Mouse (Mus musculus): ENCODE measurements around the gene Mndal. TPM values are rescaled to one million over a fixed set of nuclear protein-coding genes. Genes with fewer than 3 reads are reported as not detected.
"Not testable (repeated sequence)": the region's sequence is repeated elsewhere in the genome, so short reads cannot be mapped to it uniquely, and the experiment has no call there.

Gene Mndal
- polyA plus RNA-seq, 1 experiment from 2014 or later: 1.1 TPM

DNA sequence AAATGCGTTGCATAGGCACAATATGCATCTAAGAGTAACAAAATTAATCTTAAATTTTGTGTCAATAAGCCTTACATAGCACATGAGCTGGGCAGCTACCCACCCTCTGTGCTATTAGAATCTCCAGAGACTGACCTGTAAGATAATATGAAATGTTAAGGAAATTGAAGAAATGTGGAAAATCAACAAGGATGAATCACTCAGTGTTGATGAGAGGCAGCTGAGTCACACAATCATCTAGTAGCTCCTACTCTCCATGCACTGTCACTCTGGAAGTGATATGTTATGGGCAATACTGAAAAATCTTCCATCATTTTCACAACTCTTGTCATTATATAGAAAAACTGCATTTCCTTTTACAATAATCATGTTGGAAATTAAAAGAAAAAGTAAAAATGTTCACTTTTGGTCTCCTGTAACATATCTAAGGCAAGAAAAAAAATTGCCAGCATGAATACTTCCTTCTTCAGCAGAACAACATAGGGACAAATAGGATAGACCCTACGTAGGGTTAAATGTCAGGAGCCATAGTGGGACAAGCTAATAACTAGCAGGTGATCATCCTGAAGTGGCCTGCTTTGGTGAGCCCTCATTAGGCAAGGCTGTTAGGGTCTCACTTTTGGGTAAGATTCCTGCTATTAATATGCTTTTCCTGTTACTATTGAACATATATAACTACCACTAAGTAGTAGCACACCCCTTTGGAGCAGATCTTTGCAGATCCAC lies 12.9 kb upstream of the Mndal start:
- ATAC-seq: no peak
- Histone ChIP-seq H3K4me1 (ENCODE audit: control insufficient read depth, insufficient read depth, low read length) (no peaks in the 10 kb centered on the region), H3K36me3 (ENCODE audit: control insufficient read depth, insufficient read depth, low read length) (no peaks in the 10 kb centered on the region), H3K9ac (ENCODE audit: low read depth, low read length) (no peak overlapping the region), H3K4me3 (ENCODE audit: low read depth, low read length) (no peak overlapping the region), H3K9me3 (replicated peaks; ENCODE audit: control insufficient read depth, low read length, poor library complexity, severe bottlenecking) (no peaks in the 10 kb centered on the region), H3K27me3 (ENCODE audit: control insufficient read depth, insufficient read depth, low read depth, low read length) (no peaks in the 10 kb centered on the region), H3K27ac (ENCODE audit: low read length) (no peak overlapping the region), H3K4me2 (ENCODE audit: low read length) (no peak overlapping the region)
- WGBS: 95% methylated on average over 2 of the region's 2 CpGs

DNA sequence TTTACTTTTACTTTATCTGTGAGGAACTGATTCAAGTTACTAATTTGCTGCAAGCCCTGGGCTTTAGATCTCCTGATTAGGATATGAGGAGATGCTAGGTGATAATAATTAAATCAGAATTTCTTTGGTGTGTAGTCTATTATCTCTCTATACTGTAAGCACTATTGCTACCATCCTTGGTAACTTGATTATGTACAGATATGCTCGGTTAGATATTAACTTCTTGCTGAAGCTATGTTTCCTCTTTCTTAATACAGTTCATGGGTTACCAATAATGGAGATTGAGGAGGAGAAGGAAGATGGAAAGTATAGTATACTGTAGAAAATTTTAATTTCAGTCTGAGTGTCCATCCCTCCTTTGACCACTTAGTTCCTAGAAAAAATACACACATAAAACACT lies 11.3 kb upstream of the Mndal start:
- 89% methylated on average over 1 of the region's 1 CpGs for WGBS
- no peak overlapping the region for H3K4me3 ChIP-seq (ENCODE audit: low read depth, low read length)
- no peak for ATAC-seq
- no peak overlapping the region for H3K9ac ChIP-seq (ENCODE audit: low read depth, low read length)
- H3K36me3 ChIP-seq (ENCODE audit: control insufficient read depth, insufficient read depth, low read length): no peaks in the 10 kb centered on the region
- no peaks in the 10 kb centered on the region for H3K4me1 ChIP-seq (ENCODE audit: control insufficient read depth, insufficient read depth, low read length)
- H3K27me3 ChIP-seq (ENCODE audit: control insufficient read depth, insufficient read depth, low read depth, low read length): no peaks in the 10 kb centered on the region
- no peak overlapping the region for H3K4me2 ChIP-seq (ENCODE audit: low read length)
- H3K9me3 ChIP-seq (replicated peaks; ENCODE audit: control insufficient read depth, low read length, poor library complexity, severe bottlenecking): no peaks in the 10 kb centered on the region
- H3K27ac ChIP-seq (ENCODE audit: low read length): no peak overlapping the region

DNA sequence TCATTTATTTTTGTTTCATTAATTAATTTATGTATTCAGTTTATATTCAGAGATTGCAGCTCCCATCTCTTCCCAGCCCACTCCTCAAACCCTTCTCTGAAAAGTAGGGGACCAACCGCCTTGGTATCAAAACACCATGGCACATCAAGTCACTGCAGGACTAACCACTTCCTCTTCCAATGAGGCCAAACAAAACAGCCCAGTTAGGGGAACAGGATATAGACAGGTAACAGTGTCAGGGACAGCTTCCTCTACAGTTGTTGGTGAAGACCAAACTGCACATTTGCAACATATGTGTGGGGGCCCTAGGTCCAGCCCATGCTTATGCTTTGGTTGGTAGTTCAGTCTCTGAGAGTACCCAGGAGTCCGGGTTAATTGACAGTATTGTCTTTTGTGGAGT lies 6.8 kb upstream of the Mndal start:
- not testable (repeated sequence) for H3K36me3 ChIP-seq (ENCODE audit: control insufficient read depth, insufficient read depth, low read length); H3K27me3 ChIP-seq (ENCODE audit: control insufficient read depth, insufficient read depth, low read depth, low read length); H3K9ac ChIP-seq (ENCODE audit: low read depth, low read length); ATAC-seq; H3K4me3 ChIP-seq (ENCODE audit: low read depth, low read length); H3K9me3 ChIP-seq (replicated peaks; ENCODE audit: control insufficient read depth, low read length, poor library complexity, severe bottlenecking); H3K4me1 ChIP-seq (ENCODE audit: control insufficient read depth, insufficient read depth, low read length); H3K27ac ChIP-seq (ENCODE audit: low read length); H3K4me2 ChIP-seq (ENCODE audit: low read length)
- WGBS: 91% methylated on average over 2 of the region's 2 CpGs

DNA sequence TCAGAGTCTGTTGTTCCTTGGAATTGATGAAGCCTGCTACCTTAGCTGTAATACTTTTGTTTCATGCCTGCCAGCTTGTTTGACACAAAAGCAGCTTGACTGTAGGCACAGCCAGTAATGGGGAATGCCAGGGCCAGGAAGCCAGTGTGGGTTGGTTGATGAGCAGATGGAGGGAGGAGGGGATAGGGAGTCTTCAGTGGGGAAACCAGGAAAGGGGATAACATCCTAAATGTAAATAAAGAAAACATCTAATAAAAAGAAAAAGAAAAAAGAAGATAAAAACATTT lies 432 bp upstream of the Mndal start:
- H3K36me3 ChIP-seq (ENCODE audit: control insufficient read depth, insufficient read depth, low read length); H3K4me1 ChIP-seq (ENCODE audit: control insufficient read depth, insufficient read depth, low read length); H3K9me3 ChIP-seq (replicated peaks; ENCODE audit: control insufficient read depth, low read length, poor library complexity, severe bottlenecking); H3K4me2 ChIP-seq (ENCODE audit: low read length); H3K4me3 ChIP-seq (ENCODE audit: low read depth, low read length); ATAC-seq; H3K9ac ChIP-seq (ENCODE audit: low read depth, low read length); H3K27ac ChIP-seq (ENCODE audit: low read length); H3K27me3 ChIP-seq (ENCODE audit: control insufficient read depth, insufficient read depth, low read depth, low read length): not testable (repeated sequence)

DNA sequence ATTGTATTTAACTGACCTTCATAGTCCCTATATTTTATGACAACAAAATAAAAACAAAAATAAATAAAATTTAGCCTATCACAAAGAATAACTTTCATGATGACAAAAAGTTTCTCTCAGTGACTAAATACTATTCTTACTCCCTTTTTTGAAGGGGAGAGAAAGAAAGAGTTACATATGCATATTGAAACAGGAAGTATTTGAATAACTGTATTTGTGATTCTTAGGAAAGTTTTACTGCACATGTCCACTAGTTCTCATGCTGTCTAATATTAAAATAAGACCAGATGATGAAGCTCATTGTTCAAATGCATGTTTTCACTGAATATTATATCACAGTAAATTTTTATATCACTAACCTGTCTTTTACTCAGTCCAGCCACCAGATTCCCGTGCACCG lies 769 bp downstream of the Mndal start:
- not testable (repeated sequence) for ATAC-seq
- 97% methylated on average over 2 of the region's 2 CpGs for WGBS

DNA sequence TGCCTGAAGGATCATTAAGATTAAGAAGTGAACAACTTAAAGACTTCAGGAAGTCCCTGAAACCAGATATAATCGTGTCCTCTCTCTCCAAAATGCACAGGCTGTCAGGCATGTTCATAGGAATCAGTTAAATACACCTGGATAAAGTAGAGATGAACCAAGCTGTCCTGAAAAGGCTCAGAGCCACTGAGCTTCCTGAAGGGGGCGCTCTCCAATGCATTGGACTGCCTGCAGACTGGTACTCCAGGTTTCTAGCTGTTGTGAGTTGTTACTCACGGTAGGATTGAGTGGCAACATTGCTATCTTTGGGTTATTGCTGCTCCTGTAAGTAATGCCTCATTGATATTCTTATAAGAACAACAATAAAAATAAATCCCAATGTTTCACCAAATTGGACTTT lies 23.0 kb downstream of the Mndal start:
- not testable (repeated sequence) for H3K4me1 ChIP-seq (ENCODE audit: control insufficient read depth, insufficient read depth, low read length); H3K9ac ChIP-seq (ENCODE audit: low read depth, low read length); H3K4me3 ChIP-seq (ENCODE audit: low read depth, low read length); ATAC-seq; H3K27ac ChIP-seq (ENCODE audit: low read length); H3K9me3 ChIP-seq (replicated peaks; ENCODE audit: control insufficient read depth, low read length, poor library complexity, severe bottlenecking); H3K4me2 ChIP-seq (ENCODE audit: low read length); H3K36me3 ChIP-seq (ENCODE audit: control insufficient read depth, insufficient read depth, low read length); H3K27me3 ChIP-seq (ENCODE audit: control insufficient read depth, insufficient read depth, low read depth, low read length)
- 83% methylated on average over 2 of the region's 3 CpGs for WGBS

More for the DNA sequence above, 769 bp downstream of the Mndal start:
- not testable (repeated sequence) for H3K27me3 ChIP-seq (ENCODE audit: control insufficient read depth, insufficient read depth, low read depth, low read length); H3K9ac ChIP-seq (ENCODE audit: low read depth, low read length); H3K36me3 ChIP-seq (ENCODE audit: control insufficient read depth, insufficient read depth, low read length); H3K27ac ChIP-seq (ENCODE audit: low read length); H3K9me3 ChIP-seq (replicated peaks; ENCODE audit: control insufficient read depth, low read length, poor library complexity, severe bottlenecking); H3K4me1 ChIP-seq (ENCODE audit: control insufficient read depth, insufficient read depth, low read length); H3K4me3 ChIP-seq (ENCODE audit: low read depth, low read length); H3K4me2 ChIP-seq (ENCODE audit: low read length)

DNA sequence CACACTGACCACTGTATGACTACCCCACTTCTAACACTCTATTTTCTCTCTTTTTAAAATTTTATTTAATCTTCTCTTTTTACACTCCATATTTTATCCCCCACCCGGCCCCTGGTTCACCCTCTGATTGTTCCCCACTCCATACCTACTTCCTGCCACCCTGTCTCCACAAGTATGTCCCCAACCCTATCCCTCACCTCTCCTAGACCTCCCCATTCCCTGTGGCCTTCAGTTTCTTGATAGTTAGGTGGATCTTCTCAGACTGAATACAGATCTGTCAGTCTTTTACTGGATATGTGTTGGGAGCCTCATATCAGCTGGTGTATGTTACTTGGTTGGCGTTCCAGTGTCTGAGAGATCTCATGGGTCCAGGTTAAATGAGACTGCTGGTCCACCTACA lies 27.7 kb downstream of the Mndal start:
- no peak for ATAC-seq
- 86% methylated on average over 2 of the region's 2 CpGs for WGBS

DNA sequence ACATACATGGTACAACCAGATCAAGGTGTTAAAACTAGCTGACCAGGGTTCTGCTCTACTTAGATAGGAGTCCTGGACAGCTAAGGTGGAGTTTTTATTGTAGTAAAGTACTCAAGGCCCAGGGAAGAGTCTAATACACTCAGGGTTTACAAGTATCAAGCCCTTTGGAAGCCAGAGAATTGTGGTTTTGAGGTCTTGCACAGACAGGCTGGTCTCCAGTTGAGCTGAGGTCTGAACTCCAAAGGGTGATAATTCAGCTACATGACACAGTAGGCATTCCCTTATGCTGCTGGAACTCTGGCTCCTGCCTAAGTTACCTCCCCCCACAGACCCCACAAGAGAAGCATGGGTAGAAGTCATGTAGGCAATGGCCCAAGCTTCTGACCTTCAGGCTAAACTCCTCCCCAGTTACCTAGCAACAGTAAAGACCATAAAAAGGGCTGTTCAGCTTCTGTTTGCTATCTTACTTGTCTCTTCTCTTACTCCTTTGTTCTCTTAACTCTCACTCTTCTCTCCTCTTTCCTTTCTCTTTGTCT lies 29.0 kb downstream of the Mndal start:
- H3K4me2 ChIP-seq (ENCODE audit: low read length); H3K27me3 ChIP-seq (ENCODE audit: control insufficient read depth, insufficient read depth, low read depth, low read length); H3K27ac ChIP-seq (ENCODE audit: low read length); H3K4me3 ChIP-seq (ENCODE audit: low read depth, low read length); H3K9me3 ChIP-seq (replicated peaks; ENCODE audit: control insufficient read depth, low read length, poor library complexity, severe bottlenecking); H3K4me1 ChIP-seq (ENCODE audit: control insufficient read depth, insufficient read depth, low read length); ATAC-seq; H3K36me3 ChIP-seq (ENCODE audit: control insufficient read depth, insufficient read depth, low read length); H3K9ac ChIP-seq (ENCODE audit: low read depth, low read length): not testable (repeated sequence)

More for the DNA sequence above, 27.7 kb downstream of the Mndal start:
- no peak overlapping the region for H3K4me2 ChIP-seq (ENCODE audit: low read length)
- H3K9ac ChIP-seq (ENCODE audit: low read depth, low read length): no peak overlapping the region
- H3K27me3 ChIP-seq (ENCODE audit: control insufficient read depth, insufficient read depth, low read depth, low read length): no peaks in the 10 kb centered on the region
- no peaks in the 10 kb centered on the region for H3K9me3 ChIP-seq (replicated peaks; ENCODE audit: control insufficient read depth, low read length, poor library complexity, severe bottlenecking)
- H3K4me1 ChIP-seq (ENCODE audit: control insufficient read depth, insufficient read depth, low read length): no peaks in the 10 kb centered on the region
- no peak overlapping the region for H3K27ac ChIP-seq (ENCODE audit: low read length)
- no peaks in the 10 kb centered on the region for H3K36me3 ChIP-seq (ENCODE audit: control insufficient read depth, insufficient read depth, low read length)
- H3K4me3 ChIP-seq (ENCODE audit: low read depth, low read length): no peak overlapping the region

DNA sequence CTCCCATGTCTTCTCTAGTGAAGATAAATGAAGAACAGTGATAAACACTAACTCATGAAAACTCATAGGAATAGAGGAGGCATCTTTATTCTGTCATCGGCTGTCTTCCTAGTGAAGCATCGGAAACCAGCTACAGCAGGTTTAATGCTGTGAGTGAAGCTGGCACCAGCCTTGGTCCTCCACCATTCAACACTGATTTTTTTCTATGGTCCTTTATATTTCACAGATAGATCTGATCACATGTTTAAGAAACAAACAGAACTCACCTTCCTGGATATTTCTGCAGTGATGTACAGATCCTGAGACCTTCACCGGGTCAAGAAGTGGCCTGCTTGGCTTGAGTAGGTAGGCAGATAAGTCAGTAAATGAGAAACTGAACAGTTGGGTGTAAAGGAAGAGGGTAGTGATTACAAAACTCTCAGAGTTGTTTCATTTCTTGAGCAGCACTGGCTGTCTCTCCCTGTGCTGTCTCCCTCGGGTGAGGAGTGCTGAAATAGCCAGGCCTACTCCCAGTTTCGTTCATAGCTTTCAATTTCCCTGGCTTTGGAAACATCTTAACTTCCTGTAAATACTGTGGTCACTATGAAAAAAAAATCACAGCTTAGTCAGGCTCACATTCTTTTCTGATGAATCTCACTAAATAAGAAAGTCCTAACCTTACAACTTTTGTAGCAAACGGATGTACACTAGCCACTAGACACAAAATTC lies 29.6 kb downstream of the Mndal start, which contains the start of gene Ifi211:
TSS of gene Ifi211 (minus strand) at position 499 of the 708 bp plus-strand sequence.
- H3K9ac ChIP-seq (ENCODE audit: low read depth, low read length); H3K27me3 ChIP-seq (ENCODE audit: control insufficient read depth, insufficient read depth, low read depth, low read length); H3K4me2 ChIP-seq (ENCODE audit: low read length); ATAC-seq; H3K4me3 ChIP-seq (ENCODE audit: low read depth, low read length); H3K9me3 ChIP-seq (replicated peaks; ENCODE audit: control insufficient read depth, low read length, poor library complexity, severe bottlenecking); H3K27ac ChIP-seq (ENCODE audit: low read length); H3K36me3 ChIP-seq (ENCODE audit: control insufficient read depth, insufficient read depth, low read length); H3K4me1 ChIP-seq (ENCODE audit: control insufficient read depth, insufficient read depth, low read length): not testable (repeated sequence)
- 91% methylated on average over 6 of the region's 6 CpGs for WGBS
